Mouse (Mus musculus) urinary bladder, adult 2 months (tissue): Measurements from ENCODE around the gene Arhgef9. TPM values are rescaled to one million over a fixed set of nuclear protein-coding genes. Genes with fewer than 3 reads are reported as not detected.

ENCODE experiments used
- polyA plus RNA-seq: library from polyadenylated mRNA; depleted of rRNA; stranded (reverse); fragments of >200 nt; gene quantifications from 2 replicates; pipeline ENCODE4 v1.2.3, GENCODE M21; 2012; rRNA removed

Gene Arhgef9
- polyA plus RNA-seq, 1 experiment, result 21.7 TPM

Other genes starting within 250 kb of the Arhgef9 start
- 4.6 TPM in 2 replicates for gene Spin4, start 170.2 kb downstream of the Arhgef9 start, polyA plus RNA-seq
- gene Amer1, start 248.0 kb upstream of the Arhgef9 start, polyA plus RNA-seq, result 8.2 and 10.5 TPM in 2 replicates